12 mouse cellular contexts compared by ENCODE assay signal in the genomic region with DNA sequence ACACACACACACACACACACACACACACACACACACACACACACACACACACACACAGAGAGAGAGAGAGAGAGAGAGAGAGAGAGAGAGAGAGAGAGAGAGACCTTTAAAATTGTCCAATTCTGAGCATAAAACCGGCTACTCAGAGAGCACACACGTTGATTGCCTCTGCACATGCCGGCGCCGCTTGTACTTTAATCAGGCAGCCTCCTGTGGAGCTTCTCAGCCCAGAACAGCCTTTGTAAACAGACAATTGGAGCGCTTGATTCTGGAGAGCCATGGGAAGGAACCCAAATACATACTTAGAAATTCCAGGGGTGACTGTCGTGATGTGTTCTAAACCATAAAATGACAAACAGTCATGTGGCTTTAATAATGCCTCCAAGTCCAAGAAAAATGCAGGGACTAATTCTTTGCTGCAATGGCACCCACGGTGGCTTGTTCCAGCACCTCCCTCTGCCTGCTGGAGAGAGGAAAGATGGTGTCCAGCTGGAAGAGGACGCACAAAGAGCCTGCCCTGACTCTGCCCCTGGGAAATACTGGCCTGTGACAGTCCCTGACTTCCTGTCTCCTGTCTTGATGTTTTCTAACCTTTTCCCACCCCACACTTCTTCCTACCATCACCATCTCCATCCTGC. TPM values are rescaled to one million over a fixed set of nuclear protein-coding genes. Genes with fewer than 3 reads are reported as not detected.
DNase-seq lines count a peak whose midpoint lies in the region; ATAC-seq lines count a peak whose summit lies in the region.
"Had no signal": no experiment of that assay in that cellular context is flagged by ENCODE, and none has a peak within 500 bp of the region (broad histone marks: within the 10 kb centered on the region; RNA-seq: fewer than 3 reads in every experiment).

No protein-coding gene starts in this region.

- H3K27me3 ChIP-seq in kidney, embryonic 15.5 days, result no peaks in the 10 kb centered on the region
- no peaks in the 10 kb centered on the region for H3K27me3 ChIP-seq in kidney, embryonic 16.5 days (ENCODE audit: insufficient read depth, low read length)
- no peaks in the 10 kb centered on the region for H3K27me3 ChIP-seq in embryonic facial prominence, embryonic 15.5 days
- H3K27me3 ChIP-seq in hindbrain, embryonic 13.5 days, result no peaks in the 10 kb centered on the region
- H3K27me3 ChIP-seq in midbrain, embryonic 16.5 days (ENCODE audit: control insufficient read depth, insufficient read depth, low read depth, low read length), result no peaks in the 10 kb centered on the region

- 0 out of 2 replicates have a peak overlapping the region, but pooled peaks have one; percentile 4 for H3K4me2 ChIP-seq in kidney, embryonic 15.5 days
- no peak overlapping the region for H3K4me2 ChIP-seq in kidney, embryonic 16.5 days (replicated peaks; ENCODE audit: low read depth, low read length)
- H3K4me2 ChIP-seq in embryonic facial prominence, embryonic 15.5 days (replicated peaks), result no peak overlapping the region
- H3K4me2 ChIP-seq in hindbrain, embryonic 13.5 days, result 0 out of 2 replicates have a peak overlapping the region, but pooled peaks have one; percentile 21
- peak overlapping the region; percentile 22; the same call in 1 of the 2 replicates for H3K4me2 ChIP-seq in midbrain, embryonic 16.5 days (ENCODE audit: low read length)

- no peaks in the 10 kb centered on the region for H3K36me3 ChIP-seq in kidney, embryonic 15.5 days
- no peaks in the 10 kb centered on the region for H3K36me3 ChIP-seq in kidney, embryonic 16.5 days (ENCODE audit: insufficient read depth, low read length)
- H3K36me3 ChIP-seq in embryonic facial prominence, embryonic 15.5 days, result no peaks in the 10 kb centered on the region
- H3K36me3 ChIP-seq in hindbrain, embryonic 13.5 days, result no peaks in the 10 kb centered on the region
- no peaks in the 10 kb centered on the region for H3K36me3 ChIP-seq in midbrain, embryonic 16.5 days (ENCODE audit: control insufficient read depth, insufficient read depth, low read length)

- H3K9me3 ChIP-seq in kidney, embryonic 15.5 days (replicated peaks), result no peaks in the 10 kb centered on the region
- no peaks in the 10 kb centered on the region for H3K9me3 ChIP-seq in kidney, embryonic 16.5 days (ENCODE audit: low read length)
- H3K9me3 ChIP-seq in embryonic facial prominence, embryonic 15.5 days (replicated peaks), result no peaks in the 10 kb centered on the region
- H3K9me3 ChIP-seq in hindbrain, embryonic 13.5 days, result no peaks in the 10 kb centered on the region
- no peaks in the 10 kb centered on the region for H3K9me3 ChIP-seq in midbrain, embryonic 16.5 days (replicated peaks; ENCODE audit: control insufficient read depth, low read length, poor library complexity, severe bottlenecking)

- DNase-seq in left cerebral cortex, postnatal 10 days (ENCODE audit: extremely low spot score in 1 of 2, low spot score in 2 of 2), result no peak
- no peak for DNase-seq in right cerebral cortex, postnatal 4 days
- DNase-seq: heart, postnatal 4 days; kidney, postnatal 14 days; thymus, postnatal 14 days had no signal

- no peak overlapping the region for H3K9ac ChIP-seq in kidney, embryonic 15.5 days
- no peak overlapping the region for H3K9ac ChIP-seq in kidney, embryonic 16.5 days (replicated peaks; ENCODE audit: low read length)
- H3K9ac ChIP-seq in embryonic facial prominence, embryonic 15.5 days, result no peak overlapping the region
- H3K9ac ChIP-seq in hindbrain, embryonic 13.5 days, result no peak overlapping the region; the same call in 1 of the 2 replicates
- H3K9ac ChIP-seq in midbrain, embryonic 16.5 days (ENCODE audit: low read depth, low read length), result no peak overlapping the region

- H3K4me3 ChIP-seq in kidney, embryonic 15.5 days (replicated peaks), result no peak overlapping the region
- H3K4me3 ChIP-seq in kidney, embryonic 16.5 days (ENCODE audit: low read length), result no peak overlapping the region
- H3K4me3 ChIP-seq in embryonic facial prominence, embryonic 15.5 days (replicated peaks), result no peak overlapping the region
- H3K4me3 ChIP-seq in hindbrain, embryonic 13.5 days, result no peak overlapping the region
- H3K4me3 ChIP-seq in midbrain, embryonic 16.5 days (ENCODE audit: low read depth, low read length), result no peak overlapping the region
- H3K4me3 ChIP-seq: left cerebral cortex, adult 2 months had no signal

- WGBS in kidney, embryonic 15.5 days, result 32% methylated on average over 9 of the region's 9 CpGs
- 30% methylated on average over 9 of the region's 9 CpGs for WGBS in kidney, embryonic 16.5 days
- WGBS in embryonic facial prominence, embryonic 15.5 days, result 12% methylated on average over 9 of the region's 9 CpGs
- WGBS in hindbrain, embryonic 13.5 days, result 22% methylated on average over 9 of the region's 9 CpGs
- 10% methylated on average over 9 of the region's 9 CpGs for WGBS in midbrain, embryonic 16.5 days

- ATAC-seq in kidney, embryonic 15.5 days (replicated peaks; ENCODE audit: low FRiP score), result no peak
- no peak for ATAC-seq in kidney, embryonic 16.5 days (ENCODE audit: low FRiP score, low TSS enrichment)
- no peak for ATAC-seq in embryonic facial prominence, embryonic 15.5 days (ENCODE audit: insufficient number of reproducible peaks, low FRiP score, low TSS enrichment, low read depth)
- no peak for ATAC-seq in hindbrain, embryonic 13.5 days (ENCODE audit: low FRiP score)
- ATAC-seq in midbrain, embryonic 16.5 days, result peak; percentile 86; the same call in 1 of the 2 replicates
- ATAC-seq: activated CD4-positive, CD25-positive, alpha-beta regulatory T cell, adult 4 months had no signal

- peak overlapping the region; percentile 54; the same call in 1 of the 2 replicates for H3K27ac ChIP-seq in kidney, embryonic 15.5 days
- H3K27ac ChIP-seq in kidney, embryonic 16.5 days (ENCODE audit: low read length), result no peak overlapping the region
- H3K27ac ChIP-seq in embryonic facial prominence, embryonic 15.5 days (replicated peaks), result peak overlapping the region; percentile 34; the same call in 1 of the 2 replicates
- no peak overlapping the region for H3K27ac ChIP-seq in hindbrain, embryonic 13.5 days
- H3K27ac ChIP-seq in midbrain, embryonic 16.5 days (ENCODE audit: low read length), result peak overlapping the region; percentile 22; the same call in 1 of the 2 replicates
- H3K27ac ChIP-seq: left cerebral cortex, adult 2 months had no signal

- H3K4me1 ChIP-seq in kidney, embryonic 15.5 days, result peaks cover 45% of the 10 kb centered on the region
- peaks cover 24% of the 10 kb centered on the region for H3K4me1 ChIP-seq in kidney, embryonic 16.5 days (ENCODE audit: insufficient read depth, low read length)
- peaks cover 10% of the 10 kb centered on the region; the same call in 1 of the 2 replicates for H3K4me1 ChIP-seq in embryonic facial prominence, embryonic 15.5 days
- peaks cover 12% of the 10 kb centered on the region for H3K4me1 ChIP-seq in hindbrain, embryonic 13.5 days (replicated peaks)
- peaks cover 13% of the 10 kb centered on the region for H3K4me1 ChIP-seq in midbrain, embryonic 16.5 days (ENCODE audit: control insufficient read depth, insufficient read depth, low read length)

- intact Hi-C loops in left cerebral cortex, postnatal 10 days (cut with DNase I), result no loop called here

RNA-seq across cellular contexts. Expression of a gene that starts 2.2 kb away (rescaled TPM):
- 21.6 and 21.8 TPM in 2 replicates for polyA plus RNA-seq in kidney, embryonic 15.5 days (2015; fragmentation: Nextera tagmentation; extraction: Ambion mirVana)
- polyA plus RNA-seq in kidney, embryonic 16.5 days (2015; fragmentation: Nextera tagmentation; extraction: Ambion mirVana), result 25.5 and 26.7 TPM in 2 replicates
- polyA plus RNA-seq in embryonic facial prominence, embryonic 15.5 days (2015; fragmentation: Nextera tagmentation; extraction: Ambion mirVana), result 10.9 and 11.2 TPM in 2 replicates
- 8.1 and 8.6 TPM in 2 replicates for polyA plus RNA-seq in hindbrain, embryonic 13.5 days (2015; fragmentation: Nextera tagmentation; extraction: Ambion mirVana)
- 8.4 and 9.1 TPM in 2 replicates for polyA plus RNA-seq in midbrain, embryonic 16.5 days (2015; fragmentation: Nextera tagmentation; extraction: Ambion mirVana)
- 10 to 100 TPM; 25.6 to 29.3 TPM for total RNA-seq in left cerebral cortex, postnatal 10 days (2021)

Comparison
In these comparisons a context has a peak if more than half of its experiments do, and no peak if none do; other contexts are left out.
1. H3K27ac ChIP-seq: peak in kidney, embryonic 15.5 days (single experiment), embryonic facial prominence, embryonic 15.5 days (single experiment) and midbrain, embryonic 16.5 days (single experiment); none in kidney, embryonic 16.5 days (single experiment) and hindbrain, embryonic 13.5 days (single experiment).
2. H3K4me2 ChIP-seq: peak in kidney, embryonic 15.5 days (single experiment), hindbrain, embryonic 13.5 days (single experiment) and midbrain, embryonic 16.5 days (single experiment); none in kidney, embryonic 16.5 days (single experiment) and embryonic facial prominence, embryonic 15.5 days (single experiment).